Mouse (Mus musculus): Measurements from ENCODE around the gene Dop1b.
A peak's percentile ranks its signal among the peaks of the same experiment; 100 is the strongest.

DNA sequence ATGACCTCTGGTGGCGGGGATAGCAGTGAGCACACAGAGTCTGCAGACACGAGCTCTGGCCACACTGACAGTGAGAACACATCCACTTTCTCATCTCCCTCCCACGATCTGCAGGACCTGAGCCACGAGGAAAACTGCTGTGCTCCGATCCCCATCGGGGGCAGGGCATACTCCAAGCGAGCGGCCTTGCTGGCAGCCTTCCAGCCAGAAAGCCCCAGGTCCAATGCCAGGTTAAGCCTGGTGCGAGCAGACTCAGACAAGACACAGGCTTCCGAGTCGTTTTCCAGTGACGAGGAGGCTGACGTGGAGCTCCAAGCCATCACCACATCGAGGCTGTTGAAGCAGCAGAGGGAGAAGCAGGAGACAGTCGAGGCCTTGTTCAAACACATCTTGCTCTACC lies 57.9 kb downstream of the Dop1b start:
- TF ChIP-seq CTCF (IDR thresholded peaks at IDR 0.05; ENCODE audit: borderline replicate concordance, insufficient read depth, low read depth, low read length) (peak; percentile 34; the same call in 1 of the 2 replicates), POLR2A (IDR thresholded peaks at IDR 0.05; ENCODE audit: borderline replicate concordance, insufficient read depth, low read length) (no peak)

Measured in cerebellum, adult 2 months (tissue).